Mouse (Mus musculus) heart, embryonic 16.5 days (tissue): ENCODE measurements around the gene Asxl1. TPM values are rescaled to one million over a fixed set of nuclear protein-coding genes. Genes with fewer than 3 reads are reported as not detected.

ENCODE experiments used
- ATAC-seq: fragments of 200-750 bp; cut with Nextera tagmentation; replicated peaks from 2 replicates; pipeline ENCODE4 v1.8.0; 2017; ENCODE audit warnings: moderate number of reproducible peaks; ENCODE audit not compliant: insufficient read depth, low FRiP score; ENCODE audit errors: extremely low read depth
- H3K27ac ChIP-seq: fragments of 300-500 bp; sonication (generic); 2 replicates; pipeline ENCODE4 v1.5.1; 2014; ENCODE audit warnings: mild to moderate bottlenecking, low read length, control low read depth, moderate library complexity
- H3K27me3 ChIP-seq: fragments of 300-500 bp; sonication (generic); 2 replicates; pipeline ENCODE4 v1.6.1; 2014; ENCODE audit warnings: low read length, mixed read lengths; ENCODE audit not compliant: control insufficient read depth, insufficient read depth
- H3K36me3 ChIP-seq: fragments of 300-500 bp; sonication (generic); 2 replicates; pipeline ENCODE4 v1.6.1; 2014; ENCODE audit not compliant: control insufficient read depth, insufficient read depth
- H3K4me1 ChIP-seq: fragments of 300-500 bp; sonication (generic); 2 replicates; pipeline ENCODE4 v1.6.1; 2014; ENCODE audit warnings: low read length, mixed read lengths; ENCODE audit not compliant: control insufficient read depth, insufficient read depth
- H3K4me2 ChIP-seq: fragments of 300-500 bp; sonication (generic); 2 replicates; pipeline ENCODE4 v1.6.1; 2014; ENCODE audit warnings: low read depth, mild to moderate bottlenecking, control low read depth, low read length
- H3K4me3 ChIP-seq: fragments of 300-500 bp; sonication (generic); 2 replicates; pipeline ENCODE4 v1.5.1; 2014; ENCODE audit warnings: mild to moderate bottlenecking, control low read depth, low read length
- H3K9ac ChIP-seq: fragments of 300-500 bp; sonication (generic); 2 replicates; pipeline ENCODE4 v1.6.1; 2014; ENCODE audit warnings: low read length, control low read depth
- H3K9me3 ChIP-seq: fragments of 300-500 bp; sonication (generic); replicated peaks from 2 replicates; pipeline ENCODE4 v1.6.1; 2016; ENCODE audit warnings: low read length; ENCODE audit not compliant: control insufficient read depth
- WGBS: fragments of 180-500 bp; shearing (Covaris S2); extraction: QIAGEN DNeasy Blood & Tissue Kit; methylation state at CpG from one replicate; pipeline ENCODE4 v1.1.7; 2014; 5-methylcytosine and 5-hydroxymethylcytosine counted together
- polyA plus RNA-seq: library from polyadenylated mRNA; unstranded; fragments of >200 nt; fragmentation: Nextera tagmentation; extraction: Ambion mirVana; gene quantifications from 2 replicates; pipeline ENCODE4 v1.2.1, GENCODE M21; 2015

Gene Asxl1
- polyA plus RNA-seq, 1 experiment from 2014 or later: 7.4 TPM

DNA sequence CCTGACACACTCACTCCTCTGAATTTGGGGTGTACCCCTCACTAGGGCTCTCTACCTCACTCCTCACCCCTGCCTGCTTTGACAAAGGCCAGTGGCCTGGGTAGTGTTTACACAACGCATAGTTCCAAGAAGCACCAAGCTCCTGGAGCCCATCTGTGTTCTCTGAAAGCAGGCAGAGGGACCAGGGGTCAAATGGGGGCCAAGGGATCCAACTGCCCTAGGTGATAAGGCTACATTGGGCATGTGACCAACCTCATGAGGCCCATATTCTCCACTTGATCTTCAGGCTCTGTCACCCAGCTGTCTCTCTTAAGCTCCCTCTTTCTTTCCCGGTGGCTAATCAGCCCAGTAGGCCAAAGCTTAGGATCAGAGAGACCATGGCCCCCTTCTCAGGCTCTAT, 81.3 kb downstream of the Asxl1 start:
- Histone ChIP-seq H3K27ac (peak overlapping the region; percentile 47), H3K9me3 (no peaks in the 10 kb centered on the region), H3K27me3 (no peaks in the 10 kb centered on the region), H3K4me2 (no peak overlapping the region), H3K36me3 (peaks cover 5% of the 10 kb centered on the region; the same call in 1 of the 2 replicates), H3K4me3 (no peak overlapping the region), H3K4me1 (peaks cover 56% of the 10 kb centered on the region), H3K9ac (no peak overlapping the region)
- no peak for ATAC-seq
- WGBS: 10% methylated on average over 2 of the region's 2 CpGs

GRCm38 (mm10) chr2:153428485-153428884, 82.9 kb downstream of the Asxl1 start:
- Histone ChIP-seq H3K4me2 (no peak overlapping the region), H3K9ac (no peak overlapping the region), H3K4me1 (peaks cover 57% of the 10 kb centered on the region), H3K9me3 (no peaks in the 10 kb centered on the region), H3K27ac (peak overlapping the region; percentile 23; the same call in 1 of the 2 replicates), H3K4me3 (no peak overlapping the region), H3K36me3 (peaks cover 5% of the 10 kb centered on the region; the same call in 1 of the 2 replicates), H3K27me3 (no peaks in the 10 kb centered on the region)
- WGBS: 36% methylated on average over 2 of the region's 2 CpGs
- ATAC-seq: no peak

DNA sequence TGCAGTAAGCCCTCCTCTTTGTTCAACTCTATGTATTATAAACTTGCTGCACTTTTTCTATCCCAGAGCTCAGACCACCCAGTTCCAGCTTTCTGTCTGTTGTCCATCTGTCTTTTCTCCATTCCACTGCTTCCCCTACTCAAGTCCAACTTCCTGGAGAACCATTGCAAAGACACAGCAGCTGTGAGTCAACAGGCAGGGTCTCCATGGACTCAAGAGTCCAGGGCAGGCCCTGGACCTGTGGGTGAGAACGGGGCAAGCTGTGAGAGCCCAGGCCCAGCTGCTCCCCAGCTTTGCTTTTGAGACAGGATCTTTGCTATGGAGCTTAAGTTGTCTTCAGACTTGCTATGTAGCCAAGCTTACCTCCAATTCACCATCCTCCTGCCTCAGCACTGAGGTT, 84.9 kb downstream of the Asxl1 start:
- H3K4me3 ChIP-seq: no peak overlapping the region
- H3K4me2 ChIP-seq: no peak overlapping the region
- no peak overlapping the region for H3K27ac ChIP-seq
- H3K36me3 ChIP-seq: peaks cover 5% of the 10 kb centered on the region; the same call in 1 of the 2 replicates
- H3K27me3 ChIP-seq: no peaks in the 10 kb centered on the region
- no peak overlapping the region for H3K9ac ChIP-seq
- ATAC-seq: no peak
- H3K4me1 ChIP-seq: peaks cover 64% of the 10 kb centered on the region
- no peaks in the 10 kb centered on the region for H3K9me3 ChIP-seq
- 100% methylated on average over 1 of the region's 1 CpGs for WGBS

- H3K4me3 ChIP-seq: no peak overlapping the region
- no peaks in the 10 kb centered on the region for H3K27me3 ChIP-seq
- no peak for ATAC-seq
- H3K27ac ChIP-seq: peak overlapping the region; percentile 68
- H3K4me1 ChIP-seq: peaks cover 68% of the 10 kb centered on the region
- no peaks in the 10 kb centered on the region for H3K9me3 ChIP-seq
- peaks cover 1% of the 10 kb centered on the region; the same call in 1 of the 2 replicates for H3K36me3 ChIP-seq
- WGBS: 40% methylated on average over 7 of the region's 7 CpGs
- 0 out of 2 replicates have a peak overlapping the region, but pooled peaks have one; percentile 4 for H3K9ac ChIP-seq
- H3K4me2 ChIP-seq: no peak overlapping the region
These were observed 86.9 kb downstream of the Asxl1 start for GRCm38 (mm10) chr2:153432492-153432891.

GRCm38 (mm10) chr2:153433859-153434258, 88.2 kb downstream of the Asxl1 start:
- Histone ChIP-seq H3K9me3 (no peaks in the 10 kb centered on the region), H3K4me1 (peaks cover 67% of the 10 kb centered on the region), H3K4me3 (no peak overlapping the region), H3K27ac (no peak overlapping the region), H3K36me3 (no peaks in the 10 kb centered on the region), H3K4me2 (no peak overlapping the region), H3K27me3 (no peaks in the 10 kb centered on the region), H3K9ac (no peak overlapping the region)
- 39% methylated on average over 3 of the region's 3 CpGs for WGBS
- no peak for ATAC-seq

DNA sequence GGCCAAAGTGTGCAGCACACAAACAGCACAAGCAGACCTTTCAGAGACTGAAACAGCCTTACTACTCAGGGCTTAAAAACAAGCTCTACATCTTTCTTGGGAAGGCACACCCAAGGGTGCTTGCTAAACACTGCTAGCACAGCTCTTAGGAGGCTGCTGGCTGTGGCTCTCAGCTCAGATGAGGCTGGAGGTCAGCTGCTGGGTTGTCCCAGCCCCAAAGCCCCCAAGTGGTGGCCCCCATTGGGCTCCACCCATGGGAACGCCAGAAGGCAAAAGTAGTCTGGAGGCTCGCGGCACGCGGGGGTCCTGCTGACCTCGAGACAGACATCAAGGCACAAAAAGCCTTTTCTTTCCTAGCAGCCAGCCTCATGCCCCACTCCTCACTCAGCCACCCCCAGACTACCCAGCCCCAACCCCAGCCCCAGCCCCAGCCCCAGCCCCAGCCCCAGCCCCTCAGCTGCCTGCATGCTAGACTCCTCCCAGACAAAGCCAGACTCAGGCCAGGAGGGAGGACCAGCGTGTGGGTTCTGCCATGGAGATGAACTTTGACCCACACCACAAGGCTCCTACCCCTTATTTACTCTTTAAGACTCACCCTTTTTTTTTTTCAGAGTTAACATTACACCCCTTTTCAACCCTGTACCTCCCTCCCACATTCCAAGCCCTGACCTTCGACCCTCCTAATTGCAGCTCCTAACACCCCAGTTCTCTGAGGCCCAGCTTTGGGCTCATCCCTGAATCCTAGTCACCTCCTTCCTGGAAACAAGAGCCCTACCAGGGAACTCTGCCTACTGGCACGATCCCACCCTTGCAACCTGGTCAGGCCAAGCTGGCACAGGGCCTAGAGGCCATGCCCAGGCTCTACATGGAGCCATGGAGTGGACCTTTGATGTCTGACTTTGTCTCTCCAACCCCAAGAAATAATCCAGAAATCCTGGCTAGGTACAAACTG, 89.5 kb downstream of the Asxl1 start:
- ATAC-seq: no peak
- Histone ChIP-seq H3K27me3 (no peaks in the 10 kb centered on the region), H3K9ac (0 out of 2 replicates have a peak overlapping the region, but pooled peaks have one; percentile 14), H3K27ac (peak overlapping the region; percentile 94), H3K4me1 (peaks cover 72% of the 10 kb centered on the region), H3K9me3 (no peaks in the 10 kb centered on the region), H3K4me2 (no peak overlapping the region), H3K4me3 (no peak overlapping the region), H3K36me3 (no peaks in the 10 kb centered on the region)
- 46% methylated on average over 9 of the region's 9 CpGs for WGBS

DNA sequence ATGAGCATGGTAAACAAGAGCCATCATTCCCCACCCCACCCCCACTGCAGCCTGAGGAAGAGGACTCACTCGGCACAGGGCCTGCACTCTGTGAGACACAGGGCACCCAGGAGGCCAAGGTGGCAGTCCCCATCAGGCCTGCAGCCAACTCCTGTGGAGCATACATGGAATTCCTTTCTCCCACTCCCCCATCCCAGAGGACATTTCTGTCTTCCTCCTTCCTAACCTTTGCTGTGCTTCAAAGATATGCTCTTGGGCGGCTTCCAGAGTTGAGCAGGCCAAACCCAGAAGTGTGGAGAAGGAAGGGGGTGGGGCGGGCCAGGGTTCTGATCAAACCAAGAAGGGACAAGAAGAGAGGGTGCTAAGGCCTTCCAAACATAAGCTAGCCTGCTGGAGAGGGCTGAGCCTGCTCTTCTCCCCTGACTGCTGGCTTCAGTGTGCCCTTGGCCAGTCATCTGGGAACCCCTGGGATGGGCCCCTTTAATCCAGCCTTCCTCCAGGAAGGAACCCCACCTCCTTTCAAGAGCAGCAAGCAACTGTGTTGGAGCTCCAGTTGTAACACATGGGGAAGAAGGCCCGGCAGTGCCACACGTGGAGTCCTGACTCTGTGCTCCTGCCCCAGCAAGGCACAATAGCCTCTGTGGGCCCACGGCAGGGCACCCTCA, 91.1 kb downstream of the Asxl1 start:
- WGBS: 8% methylated on average over 6 of the region's 6 CpGs
- Histone ChIP-seq H3K9me3 (no peaks in the 10 kb centered on the region), H3K9ac (peak overlapping the region; percentile 24), H3K4me1 (peaks cover 87% of the 10 kb centered on the region), H3K4me2 (peak overlapping the region; percentile 48), H3K27ac (peak overlapping the region; percentile 94), H3K4me3 (no peak overlapping the region), H3K27me3 (no peaks in the 10 kb centered on the region), H3K36me3 (no peaks in the 10 kb centered on the region)
- peak; percentile 76 for ATAC-seq

DNA sequence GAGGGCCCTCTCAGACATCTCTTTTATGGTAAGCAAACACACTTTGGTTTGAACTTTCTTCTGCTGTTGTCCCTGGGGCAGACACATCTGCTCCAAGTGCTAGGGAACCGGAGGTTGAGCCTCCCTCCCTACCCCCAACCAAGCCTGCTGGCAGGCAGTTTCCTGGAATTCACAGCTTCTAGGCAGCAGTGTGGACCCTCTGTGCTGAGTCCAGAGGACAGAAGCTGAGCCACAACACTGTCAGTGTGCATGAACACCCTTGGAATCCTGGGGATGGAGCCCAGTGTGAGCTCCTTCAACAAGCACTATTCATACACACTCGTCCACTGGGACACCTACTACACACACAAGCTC, 91.7 kb downstream of the Asxl1 start:
- peak overlapping the region; percentile 94 for H3K27ac ChIP-seq
- no peaks in the 10 kb centered on the region for H3K9me3 ChIP-seq
- no peaks in the 10 kb centered on the region for H3K36me3 ChIP-seq
- 17% methylated on average over 2 of the region's 2 CpGs for WGBS
- peak overlapping the region; percentile 48 for H3K4me2 ChIP-seq
- H3K27me3 ChIP-seq: no peaks in the 10 kb centered on the region
- peak overlapping the region; percentile 23 for H3K9ac ChIP-seq
- no peak overlapping the region for H3K4me3 ChIP-seq
- peak; percentile 20; the same call in 1 of the 2 replicates for ATAC-seq
- peaks cover 89% of the 10 kb centered on the region for H3K4me1 ChIP-seq

- H3K4me1 ChIP-seq: peaks cover 66% of the 10 kb centered on the region
These were observed 95.1 kb downstream of the Asxl1 start for GRCm38 (mm10) chr2:153440755-153441154.

More at GRCm38 (mm10) chr2:153440755-153441154, 95.1 kb downstream of the Asxl1 start:
- WGBS: 35% methylated on average over 2 of the region's 2 CpGs
- Histone ChIP-seq H3K27ac (peak overlapping the region; percentile 33), H3K4me2 (no peak overlapping the region), H3K4me3 (no peak overlapping the region), H3K36me3 (no peaks in the 10 kb centered on the region), H3K9me3 (no peaks in the 10 kb centered on the region), H3K9ac (peak overlapping the region; percentile 8), H3K27me3 (no peaks in the 10 kb centered on the region)
- no peak for ATAC-seq
